Mouse (Mus musculus) right cerebral cortex, postnatal 14 days (tissue): ENCODE measurements around the gene Kcnj11.

Experiments used
- DNase-seq: peaks from one replicate; pipeline ENCODE4 v3.0.0; 2022

The Kcnj11 gene

DNA sequence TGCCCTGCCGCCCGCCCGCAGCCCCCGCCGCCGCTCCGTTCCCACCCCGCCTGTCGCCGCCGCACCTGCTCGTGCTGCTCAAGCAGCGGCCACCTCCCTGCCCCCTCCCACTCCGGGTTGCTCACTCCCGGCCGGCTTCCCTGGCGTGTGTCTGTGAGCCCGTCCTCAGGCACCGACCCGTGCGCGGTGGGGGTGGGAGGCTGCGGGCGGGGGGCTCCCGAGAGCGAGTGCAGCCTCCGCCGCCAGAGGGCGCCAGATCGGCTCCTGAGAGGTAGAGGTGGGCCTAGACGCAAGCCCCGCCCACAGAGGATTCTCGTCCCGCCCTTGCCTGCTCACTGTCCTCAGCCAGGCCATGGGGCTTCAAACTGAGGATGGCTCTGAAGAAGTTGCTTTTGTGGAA, at the start of gene Kcnj11:
Gene Kcnj11, minus strand, starts transcription at position 202 of the 400 bp plus-strand sequence.
- peak; percentile 88 for DNase-seq

GRCm38 (mm10) chr7:46147417-46147816, 46.9 kb upstream of the Kcnj11 start:
- DNase-seq, result no peak

- no peak for DNase-seq
Measured at GRCm38 (mm10) chr7:46146675-46147308, 46.2 kb upstream of the Kcnj11 start.

DNA sequence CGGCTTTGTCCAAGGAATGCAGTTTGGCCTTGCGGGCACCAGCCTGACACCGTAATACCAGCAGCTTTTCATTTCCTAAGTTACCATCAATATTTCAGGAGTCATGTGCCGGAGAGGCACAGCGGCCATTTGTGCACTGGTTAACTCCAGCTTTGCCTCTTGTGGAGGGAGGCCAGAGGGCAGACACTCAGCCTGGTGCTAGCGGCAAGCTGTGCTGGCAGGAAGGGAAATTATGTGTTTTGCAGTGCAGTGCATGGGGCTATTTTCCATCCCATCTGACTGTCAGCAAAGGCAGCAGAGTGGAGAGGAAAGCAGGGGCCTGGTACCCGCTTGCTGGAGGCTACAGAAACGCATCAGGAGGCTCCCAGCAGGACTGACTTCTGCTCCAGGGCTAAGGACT, 43.5 kb upstream of the Kcnj11 start:
- no peak for DNase-seq

GRCm38 (mm10) chr7:46138329-46138930, 37.9 kb upstream of the Kcnj11 start:
- DNase-seq, result no peak

DNA sequence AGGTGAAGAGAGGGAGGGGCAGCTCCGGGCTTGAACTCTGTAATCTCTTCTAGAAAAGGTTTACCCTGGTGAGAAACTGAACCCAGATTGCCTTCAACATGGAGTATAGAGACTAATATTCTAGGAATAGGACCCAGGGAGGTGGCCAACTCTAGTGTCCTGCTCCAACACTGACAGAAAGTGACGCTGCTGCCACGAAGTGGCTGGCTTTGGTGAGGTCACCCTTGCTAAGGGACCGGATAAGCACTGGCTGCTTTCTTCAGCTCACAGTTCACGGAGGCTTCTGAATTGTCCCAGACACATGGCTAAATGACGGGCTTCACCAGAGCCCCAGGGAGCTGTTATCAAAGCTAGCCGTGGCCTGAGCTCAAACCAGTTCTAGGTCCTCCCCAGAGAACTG, 33.3 kb upstream of the Kcnj11 start:
- DNase-seq, result no peak

- DNase-seq, result no peak
Measured at GRCm38 (mm10) chr7:46132229-46132628, 31.7 kb upstream of the Kcnj11 start.

DNA sequence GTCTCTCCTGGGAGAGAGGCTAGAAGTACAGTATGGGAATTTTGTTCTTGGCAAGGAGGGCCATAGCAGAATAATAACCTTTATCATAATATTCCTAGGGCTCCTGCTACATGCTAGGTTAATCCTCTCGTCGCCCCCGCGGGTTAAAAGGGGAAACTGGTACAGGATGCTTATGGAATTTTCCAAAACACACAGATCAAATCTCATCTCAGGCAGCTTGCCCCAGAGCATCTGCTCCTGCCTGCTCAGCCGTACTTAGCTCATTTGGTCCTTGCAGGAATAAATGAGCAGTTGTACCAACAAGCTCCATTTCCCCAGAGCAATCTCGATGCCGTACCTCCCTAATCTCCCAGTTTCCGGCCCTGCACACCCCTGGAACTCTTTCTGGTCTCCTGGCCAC, 31.2 kb upstream of the Kcnj11 start:
- DNase-seq, result no peak

DNA sequence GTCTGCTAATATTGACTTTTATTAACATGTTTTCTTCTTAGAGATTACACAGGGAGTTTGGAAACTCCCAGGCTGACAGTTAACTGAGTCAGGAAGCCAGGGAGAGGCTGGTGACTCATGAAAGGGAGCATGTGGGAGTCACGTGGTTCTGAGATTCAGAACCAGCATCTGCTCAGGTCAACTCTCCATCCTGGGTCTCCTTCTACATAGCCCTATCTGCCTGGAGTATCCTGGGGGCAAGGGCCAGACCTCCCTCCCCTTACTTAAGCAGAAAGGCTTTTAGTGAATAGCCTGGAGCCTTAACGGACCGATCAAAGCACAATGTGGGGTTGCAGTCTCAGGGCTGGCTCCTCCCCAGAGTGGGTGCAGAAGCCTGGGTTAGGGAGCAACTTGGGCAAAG, 30.7 kb upstream of the Kcnj11 start:
- no peak for DNase-seq

- DNase-seq, result no peak
Measured at GRCm38 (mm10) chr7:46130723-46131122, 30.2 kb upstream of the Kcnj11 start.

DNA sequence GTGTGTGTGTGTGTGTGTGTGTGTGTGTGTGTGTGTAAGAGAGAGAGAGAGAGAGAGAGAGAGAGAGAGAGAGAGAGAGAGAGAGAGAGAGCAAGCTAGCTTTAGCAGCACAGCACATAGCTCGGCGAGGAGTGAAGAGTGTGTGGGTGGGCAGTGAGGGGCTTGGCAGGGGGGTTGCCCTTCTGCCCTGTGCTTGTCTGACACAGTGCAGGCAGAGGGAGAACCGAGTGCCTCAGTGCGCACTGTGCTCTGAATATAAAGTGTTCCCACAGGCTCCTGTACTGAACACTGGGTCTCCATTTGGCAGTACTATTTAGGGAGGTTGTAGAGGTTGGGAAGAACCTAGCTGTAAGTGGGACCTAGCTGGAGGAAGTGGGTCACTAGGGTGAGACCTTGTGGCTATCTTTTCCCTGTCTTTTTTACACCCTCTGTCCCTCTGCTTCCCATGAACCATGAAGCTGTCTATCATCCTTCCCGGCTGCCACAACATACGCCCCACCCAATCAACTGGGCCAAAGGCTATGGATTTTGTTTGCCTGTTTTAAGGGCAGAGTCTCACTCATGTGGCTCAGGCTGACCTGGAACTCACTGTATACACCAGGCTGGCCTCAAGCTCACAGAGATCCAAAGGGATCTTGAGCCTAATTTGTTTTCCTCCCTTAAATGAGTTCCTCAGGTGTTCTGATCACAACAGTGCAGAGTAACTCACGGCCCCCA, 29.1 kb upstream of the Kcnj11 start:
- DNase-seq, result no peak

- DNase-seq, result no peak
Measured at GRCm38 (mm10) chr7:46128196-46128595, 27.6 kb upstream of the Kcnj11 start.

- no peak for DNase-seq
Measured at GRCm38 (mm10) chr7:46125340-46125739, 24.8 kb upstream of the Kcnj11 start.

- no peak for DNase-seq
Measured at GRCm38 (mm10) chr7:46124460-46124859, 23.9 kb upstream of the Kcnj11 start.

- DNase-seq, result no peak
Measured at GRCm38 (mm10) chr7:46122964-46123363, 22.4 kb upstream of the Kcnj11 start.

DNA sequence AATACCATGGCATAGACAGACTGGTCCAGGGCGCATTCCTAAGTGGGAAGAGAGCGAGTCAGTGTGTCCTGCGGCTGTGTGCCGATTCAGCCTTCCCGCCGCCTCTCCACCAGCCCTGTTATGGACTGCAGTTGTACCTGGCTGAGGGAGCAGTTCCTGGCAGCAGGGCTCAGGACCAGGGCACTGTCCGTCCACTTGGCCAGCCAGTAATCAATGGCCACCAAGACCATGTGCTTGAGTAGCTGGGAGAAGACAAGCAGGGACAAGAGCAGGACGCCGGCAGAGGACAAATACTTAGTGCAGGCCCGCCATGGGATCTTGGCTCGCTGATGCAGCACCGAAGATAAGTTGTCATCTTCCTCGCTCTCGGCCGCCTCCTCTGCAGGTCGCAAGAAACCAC, 16.5 kb upstream of the Kcnj11 start:
- no peak for DNase-seq

DNA sequence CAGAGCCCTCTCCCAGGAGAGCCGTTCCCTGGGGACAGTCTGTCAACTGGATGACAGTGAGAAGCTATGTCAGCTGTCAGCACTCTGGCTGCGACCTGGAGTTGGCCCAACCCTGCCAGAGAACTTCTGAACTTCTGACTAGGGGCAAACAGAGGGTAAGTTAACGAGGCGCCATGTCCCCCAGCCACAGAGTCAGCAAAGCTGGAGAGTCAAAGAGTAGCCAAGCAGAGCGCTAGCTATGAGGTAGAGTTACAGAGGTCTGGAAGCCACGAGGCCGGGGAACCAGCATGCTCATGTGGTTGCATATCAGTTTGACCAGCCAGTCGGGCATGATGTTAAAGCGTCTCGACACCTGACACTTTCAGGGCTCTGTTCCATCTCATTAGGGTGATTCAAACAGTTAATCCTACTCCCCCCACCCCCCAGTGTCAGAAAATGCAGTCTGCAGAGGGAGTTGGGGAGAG, 15.6 kb upstream of the Kcnj11 start:
- DNase-seq, result no peak

- DNase-seq, result no peak
Measured at GRCm38 (mm10) chr7:46113435-46113834, 12.9 kb upstream of the Kcnj11 start.

DNA sequence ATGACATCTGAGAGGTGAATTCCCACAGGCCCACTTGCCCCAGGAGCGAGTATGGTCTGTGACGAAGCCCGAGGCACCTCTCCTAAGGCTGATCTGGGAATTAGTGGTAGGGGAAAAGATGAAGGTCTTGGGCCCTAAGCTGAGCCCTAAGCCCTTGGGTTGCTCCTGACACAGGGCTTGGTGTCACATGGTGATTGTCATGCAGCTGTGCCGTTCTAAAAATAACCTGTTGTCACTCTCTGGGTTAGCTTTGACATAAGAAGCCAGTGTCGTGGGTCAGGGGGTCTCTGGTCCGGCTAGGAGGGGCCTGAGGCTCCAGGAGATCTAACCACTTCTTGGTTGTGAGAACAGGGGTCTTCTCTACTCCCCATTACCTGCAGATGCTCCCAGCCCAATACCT, 11.4 kb upstream of the Kcnj11 start:
- no peak for DNase-seq

GRCm38 (mm10) chr7:46111212-46111817, 10.8 kb upstream of the Kcnj11 start:
- no peak for DNase-seq

- DNase-seq, result no peak
Measured at GRCm38 (mm10) chr7:46110079-46110478, 9.5 kb upstream of the Kcnj11 start.

DNA sequence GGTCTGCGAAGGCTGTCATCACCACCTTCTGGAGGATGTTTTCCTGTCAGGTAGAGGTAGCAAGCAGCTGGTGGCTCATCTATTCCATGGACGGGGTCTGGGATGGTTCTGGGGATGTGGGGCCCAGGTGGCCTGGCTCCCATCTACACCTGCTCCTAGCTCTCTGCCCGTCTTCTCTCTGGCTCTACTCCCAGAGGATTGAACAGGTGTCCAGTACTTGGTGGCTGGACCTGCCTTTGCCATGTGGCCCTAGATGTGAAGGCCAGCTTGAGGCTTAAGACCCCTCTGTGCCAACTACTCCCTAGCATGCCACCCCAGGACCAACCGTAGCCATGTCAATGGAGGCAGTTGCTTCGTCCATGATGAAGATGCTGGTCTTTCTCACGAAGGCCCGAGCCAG, 4.9 kb upstream of the Kcnj11 start:
- no peak for DNase-seq

- no peak for DNase-seq
Measured at GRCm38 (mm10) chr7:46104256-46104915, 3.8 kb upstream of the Kcnj11 start.
